Mouse (Mus musculus): ENCODE results near the gene Ap3b2. TPM values are rescaled to one million over a fixed set of nuclear protein-coding genes. Genes with fewer than 3 reads are reported as not detected.

Gene Ap3b2
- polyA plus RNA-seq, 1 experiment from 2014 or later: 2.6 TPM

- Histone ChIP-seq H3K27ac (no peak overlapping the region), H3K9ac (no peak overlapping the region), H3K27me3 (peaks cover 39% of the 10 kb centered on the region), H3K9me3 (no peaks in the 10 kb centered on the region), H3K36me3 (no peaks in the 10 kb centered on the region), H3K4me1 (peaks cover 10% of the 10 kb centered on the region; the same call in 1 of the 2 replicates), H3K4me2 (no peak overlapping the region), H3K4me3 (no peak overlapping the region)
- WGBS: 73% methylated on average over 3 of the region's 3 CpGs
- ATAC-seq (ENCODE audit: insufficient number of reproducible peaks, insufficient read depth, low FRiP score, low TSS enrichment, low read depth): no peak
Measured at GRCm38 (mm10) chr7:81475221-81475620, 18.5 kb downstream of the Ap3b2 start.

- H3K4me3 ChIP-seq: no peak overlapping the region
- WGBS: 69% methylated on average over 9 of the region's 9 CpGs
- H3K36me3 ChIP-seq: no peaks in the 10 kb centered on the region
- H3K27ac ChIP-seq: no peak overlapping the region
- no peaks in the 10 kb centered on the region for H3K9me3 ChIP-seq
- ATAC-seq (ENCODE audit: insufficient number of reproducible peaks, insufficient read depth, low FRiP score, low TSS enrichment, low read depth): no peak
- H3K4me2 ChIP-seq: no peak overlapping the region
- H3K27me3 ChIP-seq: peaks cover 34% of the 10 kb centered on the region
- no peak overlapping the region for H3K9ac ChIP-seq
- no peaks in the 10 kb centered on the region for H3K4me1 ChIP-seq
Measured at GRCm38 (mm10) chr7:81464906-81465450, 28.7 kb downstream of the Ap3b2 start.

DNA sequence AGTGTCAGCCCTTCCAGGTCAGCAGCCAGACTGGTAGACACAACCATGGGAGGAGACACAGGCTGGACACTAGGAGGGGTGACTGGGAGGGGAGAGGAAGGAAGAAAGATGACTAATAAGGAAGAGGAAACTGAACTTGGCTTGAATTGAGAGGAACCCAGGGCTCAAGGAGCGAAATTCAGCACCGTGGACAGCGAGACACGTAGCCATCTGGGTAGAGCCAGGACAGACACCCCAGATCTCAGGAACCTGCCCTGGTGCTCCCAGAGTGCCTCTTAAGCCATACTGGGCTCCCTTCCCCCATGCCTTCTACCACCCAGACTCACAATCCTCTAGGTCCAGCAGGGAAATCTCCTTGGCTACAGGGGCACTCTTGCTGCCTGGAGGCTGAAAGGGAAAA is 29.6 kb downstream of the Ap3b2 start:
- 4% methylated on average over 4 of the region's 4 CpGs for WGBS
- no peaks in the 10 kb centered on the region for H3K36me3 ChIP-seq
- H3K4me3 ChIP-seq: no peak overlapping the region
- peaks cover 39% of the 10 kb centered on the region for H3K27me3 ChIP-seq
- no peak for ATAC-seq (ENCODE audit: insufficient number of reproducible peaks, insufficient read depth, low FRiP score, low TSS enrichment, low read depth)
- no peak overlapping the region for H3K27ac ChIP-seq
- no peaks in the 10 kb centered on the region for H3K4me1 ChIP-seq
- no peak overlapping the region for H3K9ac ChIP-seq
- no peaks in the 10 kb centered on the region for H3K9me3 ChIP-seq
- H3K4me2 ChIP-seq: no peak overlapping the region

GRCm38 (mm10) chr7:81462815-81463214 is 30.9 kb downstream of the Ap3b2 start:
- no peak for ATAC-seq (ENCODE audit: insufficient number of reproducible peaks, insufficient read depth, low FRiP score, low TSS enrichment, low read depth)
- Histone ChIP-seq H3K9me3 (no peaks in the 10 kb centered on the region), H3K4me1 (no peaks in the 10 kb centered on the region), H3K9ac (no peak overlapping the region), H3K36me3 (no peaks in the 10 kb centered on the region), H3K4me2 (no peak overlapping the region), H3K4me3 (no peak overlapping the region), H3K27ac (no peak overlapping the region), H3K27me3 (peaks cover 52% of the 10 kb centered on the region)
- 76% methylated on average over 3 of the region's 3 CpGs for WGBS

GRCm38 (mm10) chr7:81455155-81455651 is 38.5 kb downstream of the Ap3b2 start, which contains the start of gene Cpeb1:
Gene Cpeb1 (minus strand): TSS chr7:81455465.
- Histone ChIP-seq H3K27me3 (peaks cover 91% of the 10 kb centered on the region), H3K4me2 (peak within 1 kb of the TSS; percentile 91), H3K27ac (no peak within 1 kb of the TSS), H3K9me3 (no peaks in the 10 kb centered on the region), H3K9ac (peak within 1 kb of the TSS; percentile 51; the same call in 1 of the 2 replicates), H3K36me3 (no peaks in the 10 kb centered on the region), H3K4me3 (peak within 1 kb of the TSS; percentile 54), H3K4me1 (peaks cover 27% of the 10 kb centered on the region)
- 1% methylated on average over 28 of the region's 28 CpGs for WGBS
- peak; percentile 39; the same call in 1 of the 2 replicates for ATAC-seq (ENCODE audit: insufficient number of reproducible peaks, insufficient read depth, low FRiP score, low TSS enrichment, low read depth)

DNA sequence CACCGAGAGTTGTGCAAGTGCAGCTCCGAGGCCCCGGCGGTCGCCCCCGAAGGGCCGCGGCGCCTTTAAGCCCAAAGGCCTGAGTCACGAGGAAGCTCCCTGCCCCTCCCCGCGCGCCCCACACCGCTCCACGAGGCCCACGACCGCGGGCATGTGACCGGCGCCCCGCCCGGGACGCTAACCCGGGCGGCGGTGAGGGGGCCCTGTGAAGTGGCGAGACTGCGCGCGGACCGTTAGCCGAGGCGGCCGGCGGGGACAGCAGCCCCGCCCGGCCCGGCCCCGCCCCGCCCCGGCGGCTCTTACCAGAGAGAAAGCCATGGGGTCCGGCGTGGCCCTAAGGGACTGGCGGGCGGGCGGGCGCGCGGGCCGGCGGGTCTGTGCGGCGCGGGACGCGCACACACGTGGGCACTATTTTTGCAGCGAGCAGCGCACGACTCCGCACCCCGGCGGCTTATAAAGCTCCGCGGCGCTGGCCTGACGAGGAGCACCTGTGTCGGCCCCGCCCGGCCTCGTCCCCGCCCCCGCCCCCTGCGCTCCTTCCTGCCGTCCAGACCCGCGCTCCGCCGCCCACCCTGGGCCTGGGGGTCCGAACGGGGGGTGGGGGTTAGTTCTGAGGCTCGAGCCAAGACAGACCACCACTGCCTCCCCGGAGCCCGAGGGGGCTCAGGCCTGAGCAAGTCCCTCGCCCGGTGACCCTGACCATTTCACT is 39.2 kb downstream of the Ap3b2 start:
- ATAC-seq (ENCODE audit: insufficient number of reproducible peaks, insufficient read depth, low FRiP score, low TSS enrichment, low read depth): peak; percentile 71; the same call in 1 of the 2 replicates
- Histone ChIP-seq H3K4me1 (peaks cover 27% of the 10 kb centered on the region), H3K4me3 (peak overlapping the region; percentile 54), H3K27me3 (peaks cover 93% of the 10 kb centered on the region), H3K9me3 (no peaks in the 10 kb centered on the region), H3K36me3 (no peaks in the 10 kb centered on the region), H3K4me2 (peak overlapping the region; percentile 91), H3K27ac (no peak overlapping the region), H3K9ac (peak overlapping the region; percentile 51; the same call in 1 of the 2 replicates)
- 3% methylated on average over 54 of the region's 87 CpGs for WGBS

GRCm38 (mm10) chr7:81453443-81454274 is 40.1 kb downstream of the Ap3b2 start:
- Histone ChIP-seq H3K27me3 (peaks cover 92% of the 10 kb centered on the region), H3K4me2 (peak overlapping the region; percentile 91), H3K9ac (peak overlapping the region; percentile 51; the same call in 1 of the 2 replicates), H3K9me3 (no peaks in the 10 kb centered on the region), H3K4me1 (peaks cover 27% of the 10 kb centered on the region), H3K4me3 (peak overlapping the region; percentile 54), H3K27ac (no peak overlapping the region), H3K36me3 (no peaks in the 10 kb centered on the region)
- WGBS: 4% methylated on average over 82 of the region's 84 CpGs
- no peak for ATAC-seq (ENCODE audit: insufficient number of reproducible peaks, insufficient read depth, low FRiP score, low TSS enrichment, low read depth)

GRCm38 (mm10) chr7:81452971-81453441 is 40.7 kb downstream of the Ap3b2 start:
- no peak for ATAC-seq (ENCODE audit: insufficient number of reproducible peaks, insufficient read depth, low FRiP score, low TSS enrichment, low read depth)
- Histone ChIP-seq H3K4me3 (peak overlapping the region; percentile 54), H3K36me3 (no peaks in the 10 kb centered on the region), H3K9ac (no peak overlapping the region), H3K27ac (no peak overlapping the region), H3K4me2 (peak overlapping the region; percentile 91), H3K4me1 (peaks cover 27% of the 10 kb centered on the region), H3K9me3 (no peaks in the 10 kb centered on the region), H3K27me3 (peaks cover 87% of the 10 kb centered on the region)
- 4% methylated on average over 21 of the region's 21 CpGs for WGBS

MicroRNAs within 50 kb of the gene (microRNA counts, 519-probe panel; counts per million panel counts)
- microRNA mmu-miR-1839-3p: 236 counts per million, percentile 44 among the panel's probes with 10 or more counts
- microRNA mmu-miR-1839-5p: 1,753 counts per million, percentile 48 among the panel's probes with 10 or more counts

Other genes with a start within 250 kb of the Ap3b2 start
- gene Rps17, start 148.7 kb downstream of the Ap3b2 start, polyA plus RNA-seq (2015; fragmentation: Nextera tagmentation; extraction: Ambion mirVana): 1,307 and 1,416 TPM in 2 replicates
- gene Cpeb1, start 38.5 kb downstream of the Ap3b2 start, polyA plus RNA-seq (2015; fragmentation: Nextera tagmentation; extraction: Ambion mirVana): 0.77 and 1.7 TPM in 2 replicates
- not detected in 2 replicates for gene BC048679, start 4.4 kb upstream of the Ap3b2 start, polyA plus RNA-seq (2015; fragmentation: Nextera tagmentation; extraction: Ambion mirVana)
- 0.08 and 0.21 TPM in 2 replicates for gene Fsd2, start 73.0 kb upstream of the Ap3b2 start, polyA plus RNA-seq (2015; fragmentation: Nextera tagmentation; extraction: Ambion mirVana)
- 2.5 and 4.4 TPM in 2 replicates for gene Whamm, start 77.3 kb upstream of the Ap3b2 start, polyA plus RNA-seq (2015; fragmentation: Nextera tagmentation; extraction: Ambion mirVana)
- gene Homer2, start 213.6 kb upstream of the Ap3b2 start, polyA plus RNA-seq (2015; fragmentation: Nextera tagmentation; extraction: Ambion mirVana): 16.4 and 24.0 TPM in 2 replicates